Mouse (Mus musculus) embryonic facial prominence, embryonic 12.5 days (tissue): ENCODE measurements around the gene 9030025P20Rik. TPM values are rescaled to one million over a fixed set of nuclear protein-coding genes. Genes with fewer than 3 reads are reported as not detected.
A peak's percentile ranks its signal among the peaks of the same experiment; 100 is the strongest.
"Not testable (repeated sequence)": the region's sequence is repeated elsewhere in the genome, so short reads cannot be mapped to it uniquely, and the experiment has no call there.

Experiments used
- ATAC-seq: fragments of 200-750 bp; cut with Nextera tagmentation; 2 replicates; pipeline ENCODE4 v1.8.0; 2017; ENCODE audit not compliant: insufficient number of reproducible peaks, insufficient read depth, low FRiP score, low TSS enrichment
- H3K27ac ChIP-seq: fragments of 300-500 bp; sonication (generic); 2 replicates; pipeline ENCODE4 v1.5.1; 2016; ENCODE audit warnings: mild to moderate bottlenecking
- H3K27me3 ChIP-seq: fragments of 300-500 bp; sonication (generic); 2 replicates; pipeline ENCODE4 v1.6.1; 2016; ENCODE audit warnings: mild to moderate bottlenecking, moderate library complexity
- H3K36me3 ChIP-seq: fragments of 300-500 bp; sonication (generic); 2 replicates; pipeline ENCODE4 v1.6.1; 2016; ENCODE audit warnings: mild to moderate bottlenecking
- H3K4me1 ChIP-seq: fragments of 300-500 bp; sonication (generic); 2 replicates; pipeline ENCODE4 v1.6.1; 2016
- H3K4me2 ChIP-seq: fragments of 300-500 bp; sonication (generic); replicated peaks from 2 replicates; pipeline ENCODE4 v1.6.1; 2016; ENCODE audit warnings: mild to moderate bottlenecking, moderate library complexity
- H3K4me3 ChIP-seq: fragments of 300-500 bp; sonication (generic); 2 replicates; pipeline ENCODE4 v1.5.1; 2016; ENCODE audit warnings: mild to moderate bottlenecking
- H3K9ac ChIP-seq: fragments of 300-500 bp; sonication (generic); 2 replicates; pipeline ENCODE4 v1.6.1; 2016; ENCODE audit warnings: mild to moderate bottlenecking, moderate library complexity
- H3K9me3 ChIP-seq: fragments of 300-500 bp; sonication (generic); 2 replicates; pipeline ENCODE4 v1.6.1; 2016; ENCODE audit warnings: mild to moderate bottlenecking, moderate library complexity
- WGBS: fragments of 180-500 bp; shearing (Covaris S2); methylation state at CpG from one replicate; pipeline ENCODE4 v1.1.7; 2016; 5-methylcytosine and 5-hydroxymethylcytosine counted together
- polyA plus RNA-seq: library from polyadenylated mRNA; unstranded; fragments of >200 nt; fragmentation: Nextera tagmentation; extraction: Ambion mirVana; gene quantifications from 2 replicates; pipeline ENCODE4 v1.2.1, GENCODE M21; 2016

The 9030025P20Rik gene
- polyA plus RNA-seq, 1 experiment from 2014 or later: 12.2 TPM

- ATAC-seq: peak; percentile 89
- not testable (repeated sequence) for H3K9ac ChIP-seq, H3K27ac ChIP-seq, H3K4me1 ChIP-seq, H3K4me3 ChIP-seq, H3K36me3 ChIP-seq, H3K27me3 ChIP-seq, H3K4me2 ChIP-seq, H3K9me3 ChIP-seq
- WGBS: no CpG with 5 or more reads among the region's 47 CpGs
Observed at GRCm38 (mm10) chr17:14993139-14993832, 15.0 kb downstream of the 9030025P20Rik start.

- H3K9ac ChIP-seq, H3K27ac ChIP-seq, H3K36me3 ChIP-seq, H3K9me3 ChIP-seq, ATAC-seq, H3K4me3 ChIP-seq, H3K4me2 ChIP-seq, H3K27me3 ChIP-seq, H3K4me1 ChIP-seq: not testable (repeated sequence)
- WGBS: no CpG with 5 or more reads among the region's 5 CpGs
Observed at GRCm38 (mm10) chr17:14994140-14994539, 15.9 kb downstream of the 9030025P20Rik start.

GRCm38 (mm10) chr17:15000047-15000446 lies 21.8 kb downstream of the 9030025P20Rik start:
- not testable (repeated sequence) for H3K4me2 ChIP-seq

GRCm38 (mm10) chr17:15009088-15009487 lies 30.8 kb downstream of the 9030025P20Rik start:
- WGBS: no CpG with 5 or more reads among the region's 3 CpGs
- not testable (repeated sequence) for H3K27ac ChIP-seq, H3K27me3 ChIP-seq, H3K9ac ChIP-seq, H3K4me1 ChIP-seq, ATAC-seq, H3K9me3 ChIP-seq, H3K4me2 ChIP-seq, H3K36me3 ChIP-seq, H3K4me3 ChIP-seq

More at GRCm38 (mm10) chr17:15000047-15000446, 21.8 kb downstream of the 9030025P20Rik start:
- H3K4me3 ChIP-seq, H3K9ac ChIP-seq, H3K4me1 ChIP-seq, ATAC-seq, H3K27ac ChIP-seq, H3K36me3 ChIP-seq, H3K9me3 ChIP-seq, H3K27me3 ChIP-seq: not testable (repeated sequence)
- no CpG with 5 or more reads among the region's 4 CpGs for WGBS

GRCm38 (mm10) chr17:15009706-15010413 lies 31.6 kb downstream of the 9030025P20Rik start, which contains the start of gene Gm3435:
Gene Gm3435 (plus strand): TSS chr17:15010176.
- H3K4me2 ChIP-seq, H3K27me3 ChIP-seq, H3K4me1 ChIP-seq, H3K4me3 ChIP-seq, H3K36me3 ChIP-seq, H3K9ac ChIP-seq, H3K27ac ChIP-seq, H3K9me3 ChIP-seq: not testable (repeated sequence)
- WGBS: no CpG with 5 or more reads among the region's 60 CpGs
- peak; percentile 94 for ATAC-seq

GRCm38 (mm10) chr17:15021503-15022220 lies 43.4 kb downstream of the 9030025P20Rik start:
- H3K9ac ChIP-seq, H3K27me3 ChIP-seq, H3K4me1 ChIP-seq, H3K27ac ChIP-seq, H3K4me2 ChIP-seq, H3K4me3 ChIP-seq, H3K9me3 ChIP-seq, H3K36me3 ChIP-seq, ATAC-seq: not testable (repeated sequence)
- 78% methylated on average over 3 of the region's 3 CpGs for WGBS

- H3K27me3 ChIP-seq: not testable (repeated sequence)
Observed at GRCm38 (mm10) chr17:15023878-15024492, 45.7 kb downstream of the 9030025P20Rik start.

GRCm38 (mm10) chr17:15024502-15025193 lies 46.4 kb downstream of the 9030025P20Rik start:
- not testable (repeated sequence) for H3K36me3 ChIP-seq, H3K27me3 ChIP-seq, H3K9me3 ChIP-seq, H3K4me3 ChIP-seq, H3K4me2 ChIP-seq, H3K27ac ChIP-seq, H3K9ac ChIP-seq, H3K4me1 ChIP-seq
- no CpG with 5 or more reads among the region's 48 CpGs for WGBS
- ATAC-seq: peak; percentile 90

More at GRCm38 (mm10) chr17:15023878-15024492, 45.7 kb downstream of the 9030025P20Rik start:
- H3K9me3 ChIP-seq, H3K4me1 ChIP-seq, H3K27ac ChIP-seq, H3K36me3 ChIP-seq, H3K4me3 ChIP-seq, H3K9ac ChIP-seq, H3K4me2 ChIP-seq: not testable (repeated sequence)
- ATAC-seq: peak; percentile 68
- WGBS: no CpG with 5 or more reads among the region's 97 CpGs

GRCm38 (mm10) chr17:15025513-15025912 lies 47.2 kb downstream of the 9030025P20Rik start:
- ATAC-seq, H3K27ac ChIP-seq, H3K9me3 ChIP-seq, H3K4me2 ChIP-seq, H3K9ac ChIP-seq, H3K4me3 ChIP-seq, H3K4me1 ChIP-seq, H3K36me3 ChIP-seq, H3K27me3 ChIP-seq: not testable (repeated sequence)
- no CpG with 5 or more reads among the region's 6 CpGs for WGBS

GRCm38 (mm10) chr17:15031414-15031813 lies 53.1 kb downstream of the 9030025P20Rik start:
- not testable (repeated sequence) for H3K4me2 ChIP-seq, H3K27me3 ChIP-seq, H3K4me3 ChIP-seq, H3K27ac ChIP-seq, H3K9ac ChIP-seq, H3K36me3 ChIP-seq, ATAC-seq, H3K4me1 ChIP-seq, H3K9me3 ChIP-seq
- WGBS: no CpG with 5 or more reads among the region's 4 CpGs

GRCm38 (mm10) chr17:15040455-15040854 lies 62.2 kb downstream of the 9030025P20Rik start:
- H3K27me3 ChIP-seq, H3K36me3 ChIP-seq, H3K4me2 ChIP-seq, H3K4me3 ChIP-seq, H3K9me3 ChIP-seq, ATAC-seq, H3K9ac ChIP-seq, H3K4me1 ChIP-seq, H3K27ac ChIP-seq: not testable (repeated sequence)
- no CpG with 5 or more reads among the region's 3 CpGs for WGBS
